Mouse (Mus musculus) inflammation-experienced regulatory T-cells, adult 6 months (primary cell): Measurements from ENCODE around the gene Dok3. TPM values are rescaled to one million over a fixed set of nuclear protein-coding genes. Genes with fewer than 3 reads are reported as not detected.

ENCODE experiments used
- ATAC-seq: one replicate; pipeline ENCODE4 v1.8.0; 2017
- polyA plus RNA-seq, 3 experiments: library from polyadenylated mRNA; unstranded; fragments of 100-300 nt; shearing (Covaris generic); gene quantifications; one replicate each; pipeline ENCODE4 v1.2.1; 2017

Gene Dok3
- polyA plus RNA-seq, 3 experiments from 2014 or later: 0.93 to 1.1 (median 1.1) TPM

DNA sequence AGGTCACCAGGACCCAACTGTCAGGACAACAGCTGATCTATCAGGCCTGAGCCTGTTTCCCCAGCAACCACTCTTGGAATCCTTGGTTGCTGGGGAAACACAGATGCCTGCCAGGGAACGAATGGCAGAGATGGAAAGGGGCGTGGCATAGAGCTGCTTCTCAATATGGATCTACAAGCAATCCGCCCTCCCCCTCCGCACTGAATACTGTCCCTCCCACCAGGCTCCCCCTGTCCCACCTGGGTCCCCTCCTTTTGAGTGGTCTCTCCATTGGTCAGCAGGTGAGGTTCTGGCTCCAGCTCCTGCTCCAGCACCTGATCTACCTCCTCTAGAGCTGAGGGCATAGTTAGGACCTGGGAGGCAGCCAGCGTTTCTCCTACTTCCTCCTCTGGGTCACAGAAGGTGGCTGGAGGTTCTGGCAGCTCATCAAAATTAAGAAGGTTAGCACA is 54.5 kb downstream of the Dok3 start:
- ATAC-seq: no peak

DNA sequence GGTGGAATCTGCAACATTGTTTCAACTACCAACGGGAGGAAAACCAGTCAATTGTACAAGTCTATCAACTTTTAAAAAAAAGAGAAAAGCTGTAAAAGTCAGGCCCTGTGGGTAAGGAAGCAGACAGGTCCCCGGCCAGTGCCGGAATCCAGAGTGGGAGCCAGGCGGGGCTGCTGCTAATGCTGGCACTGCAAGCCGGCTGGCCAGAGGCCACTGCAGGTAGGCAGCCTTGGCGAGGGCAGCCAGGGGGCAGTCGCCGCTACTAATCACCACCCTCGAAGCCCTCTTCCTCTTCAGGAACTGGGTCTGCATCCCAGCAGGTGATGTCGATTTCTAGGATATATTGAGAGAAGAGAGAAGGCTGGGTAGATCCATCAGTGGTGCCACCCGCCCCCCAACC is 55.1 kb downstream of the Dok3 start:
- ATAC-seq: no peak

Other genes with a start within 250 kb of the Dok3 start
- 100 to 1,000 TPM; 196 to 371 (median 209) TPM for gene Prelid1, start 208.8 kb downstream of the Dok3 start, polyA plus RNA-seq
- 10 to 100 TPM in 1 of 3 experiments, 1 to 10 TPM in 2; 8.8 to 15.0 (median 9.7) TPM for gene Rab24, start 207.3 kb downstream of the Dok3 start, polyA plus RNA-seq
- gene Mxd3, start 199.5 kb downstream of the Dok3 start, polyA plus RNA-seq: 10 to 100 TPM in 1 of 3 experiments, 1 to 10 TPM in 2; 2.2 to 32.2 (median 3.5) TPM
- gene Lman2, start 166.5 kb downstream of the Dok3 start, polyA plus RNA-seq: 10 to 100 TPM; 43.9 to 62.8 (median 60.7) TPM
- gene Rgs14, start 159.6 kb downstream of the Dok3 start, polyA plus RNA-seq: 10 to 100 TPM; 61.5 to 73.9 (median 62.9) TPM
- gene Slc34a1, start 131.1 kb downstream of the Dok3 start, polyA plus RNA-seq: under 1 TPM in 1 of 3 experiments, not detected in 2; 0.20 TPM
- not detected for gene Pfn3, start 114.1 kb downstream of the Dok3 start, polyA plus RNA-seq
- gene F12, start 102.5 kb downstream of the Dok3 start, polyA plus RNA-seq: under 1 TPM in 1 of 3 experiments, not detected in 2; 0.24 TPM
- 10 to 100 TPM; 35.3 to 50.0 (median 40.5) TPM for gene Grk6, start 84.2 kb downstream of the Dok3 start, polyA plus RNA-seq
- under 1 TPM in 1 of 3 experiments, not detected in 2; 0.26 TPM for gene Prr7, start 65.0 kb downstream of the Dok3 start, polyA plus RNA-seq
- gene Dbn1, start 41.2 kb downstream of the Dok3 start, polyA plus RNA-seq: under 1 TPM in 1 of 3 experiments, not detected in 2; 0.15 TPM
- gene Pdlim7, start 15.6 kb downstream of the Dok3 start, polyA plus RNA-seq: 10 to 100 TPM; 13.2 to 15.7 (median 13.5) TPM
- 10 to 100 TPM; 41.7 to 61.0 (median 54.6) TPM for gene Ddx41, start 7.4 kb upstream of the Dok3 start, polyA plus RNA-seq
- 10 to 100 TPM; 16.4 to 40.7 (median 37.3) TPM for gene Fam193b, start 41.8 kb upstream of the Dok3 start, polyA plus RNA-seq
- gene Tmed9, start 44.4 kb upstream of the Dok3 start, polyA plus RNA-seq: 100 to 1,000 TPM; 184 to 286 (median 269) TPM
- gene B4galt7, start 70.6 kb upstream of the Dok3 start, polyA plus RNA-seq: 10 to 100 TPM; 24.5 to 35.8 (median 25.1) TPM
- 10 to 100 TPM; 28.6 to 51.1 (median 40.0) TPM for gene Caml, start 93.7 kb upstream of the Dok3 start, polyA plus RNA-seq
- 10 to 100 TPM; 62.3 to 67.3 (median 64.0) TPM for gene Ddx46, start 105.7 kb upstream of the Dok3 start, polyA plus RNA-seq
- gene B230219D22Rik, start 163.8 kb upstream of the Dok3 start, polyA plus RNA-seq: 10 to 100 TPM in 2 of 3 experiments, 1 to 10 TPM in 1; 9.8 to 15.8 (median 15.6) TPM
- gene Txndc15, start 185.4 kb upstream of the Dok3 start, polyA plus RNA-seq: 10 to 100 TPM; 22.4 to 29.0 (median 26.0) TPM
- gene Pcbd2, start 198.1 kb upstream of the Dok3 start, polyA plus RNA-seq: 10 to 100 TPM in 2 of 3 experiments, 1 to 10 TPM in 1; 1.4 to 21.8 (median 11.3) TPM